Mouse (Mus musculus) macrophage (primary cell): Measurements from ENCODE around the gene Mlh1. TPM values are rescaled to one million over a fixed set of nuclear protein-coding genes. Genes with fewer than 3 reads are reported as not detected.

Source experiments
- H3K27ac ChIP-seq: fragments of 350-480 bp; formaldehyde crosslinking; 2 replicates; pipeline ENCODE4 v1.9.0; 2021
- H3K36me3 ChIP-seq: fragments of 350-480 bp; formaldehyde crosslinking; 2 replicates; pipeline ENCODE4 v1.9.0; 2021; ENCODE audit errors: inconsistent target
- H3K4me3 ChIP-seq: fragments of 350-480 bp; formaldehyde crosslinking; 2 replicates; pipeline ENCODE4 v1.9.0; 2021; ENCODE audit errors: inconsistent target
- H3K79me2 ChIP-seq: fragments of 350-480 bp; formaldehyde crosslinking; 2 replicates; pipeline ENCODE4 v1.9.0; 2021; ENCODE audit errors: inconsistent target
- WGBS: methylation state at CpG from one replicate; pipeline ENCODE4 v1.1.7; 2026; ENCODE audit warnings: inconsistent platforms; ENCODE audit not compliant: missing documents; 5-methylcytosine and 5-hydroxymethylcytosine counted together
- polyA plus RNA-seq: library from polyadenylated mRNA; stranded (reverse); fragments of 250-400 nt; gene quantifications from 3 replicates; pipeline ENCODE4 v1.2.4, GENCODE M21; 2018; ENCODE audit warnings: inconsistent platforms

The Mlh1 gene
- polyA plus RNA-seq, 1 experiment from 2014 or later, result 8.2 TPM

DNA sequence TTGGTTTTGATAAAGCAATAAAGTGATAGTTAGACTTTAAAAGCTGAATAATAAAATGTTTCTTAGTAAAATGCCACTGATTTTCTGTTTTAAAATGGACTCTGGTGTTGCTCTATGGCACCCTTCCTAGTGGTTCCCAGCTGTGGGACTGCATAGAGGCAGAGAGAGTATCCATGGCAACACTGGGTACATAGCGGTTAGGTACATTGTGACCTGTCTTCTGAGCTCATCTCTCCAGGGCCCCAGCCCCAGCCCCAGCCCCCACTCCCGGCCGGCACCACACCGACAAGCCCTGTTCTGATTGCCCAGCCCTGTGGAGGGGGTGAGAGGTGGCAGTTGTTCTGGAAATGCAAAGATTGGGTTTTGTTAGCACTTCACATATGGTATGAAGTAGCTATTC lies 86.7 kb downstream of the Mlh1 start:
- H3K36me3 ChIP-seq, result peaks cover 15% of the 10 kb centered on the region; the same call in 1 of the 2 replicates
- WGBS, result 100% methylated on average over 4 of the region's 4 CpGs

DNA sequence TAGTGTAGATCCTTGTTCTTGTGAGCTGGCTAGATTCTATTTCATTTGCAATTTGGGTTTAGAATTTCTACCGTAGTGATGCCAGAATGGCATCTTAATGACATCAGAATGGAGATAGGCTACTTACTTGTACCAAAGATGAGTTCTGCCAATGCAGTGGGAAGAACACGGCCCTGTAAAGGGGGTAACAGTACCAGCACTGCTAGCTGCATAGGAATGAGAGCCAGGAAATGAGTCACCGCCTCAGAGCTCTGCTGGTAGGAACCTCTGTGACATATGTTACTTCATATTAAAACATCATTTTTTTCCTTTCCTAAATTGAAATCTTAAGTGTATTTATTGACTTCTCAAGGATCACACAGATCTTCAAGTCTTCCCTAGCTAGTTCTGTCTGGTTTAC lies 89.4 kb downstream of the Mlh1 start:
- H3K79me2 ChIP-seq, result peaks cover 28% of the 10 kb centered on the region; the same call in 1 of the 2 replicates
- H3K36me3 ChIP-seq, result no peaks in the 10 kb centered on the region; the same call in 1 of the 2 replicates
- H3K27ac ChIP-seq, result no peak overlapping the region
- WGBS, result 30% methylated on average over 3 of the region's 3 CpGs
- H3K4me3 ChIP-seq, result no peak overlapping the region

More for the DNA sequence above, 86.7 kb downstream of the Mlh1 start:
- no peak overlapping the region for H3K27ac ChIP-seq
- H3K4me3 ChIP-seq, result no peak overlapping the region
- peaks cover 28% of the 10 kb centered on the region; the same call in 1 of the 2 replicates for H3K79me2 ChIP-seq

DNA sequence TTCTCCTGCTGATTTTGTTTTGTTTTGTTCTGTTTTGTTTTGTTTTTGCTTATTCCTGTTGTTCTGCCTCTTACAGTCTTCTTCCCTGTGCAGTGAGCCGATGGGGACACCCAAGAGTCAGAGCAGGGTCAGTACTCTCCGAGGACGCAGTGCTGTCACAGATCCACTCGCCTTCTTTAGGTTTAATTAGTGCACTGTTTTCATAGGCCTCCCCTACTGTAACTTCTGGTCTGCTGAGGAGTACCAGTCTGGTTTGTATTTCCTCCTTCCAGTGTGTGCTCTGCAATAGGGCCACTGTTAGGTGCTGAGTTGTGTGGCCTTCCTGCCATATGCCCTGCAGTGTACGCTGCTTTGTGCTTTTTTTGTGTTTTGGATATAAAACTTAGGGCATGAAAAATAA lies 92.6 kb downstream of the Mlh1 start:
- Histone ChIP-seq H3K79me2 (peaks cover 16% of the 10 kb centered on the region; the same call in 1 of the 2 replicates), H3K4me3 (no peak overlapping the region), H3K36me3 (no peaks in the 10 kb centered on the region; the same call in 1 of the 2 replicates), H3K27ac (no peak overlapping the region)
- WGBS, result 95% methylated on average over 5 of the region's 5 CpGs

Other genes starting within 250 kb of the Mlh1 start
- gene Ccrl2, start 214.3 kb downstream of the Mlh1 start, polyA plus RNA-seq, result 9.4 to 36.5 TPM (median 19.8 TPM) in 3 replicates
- gene Lrrfip2, start 154.2 kb downstream of the Mlh1 start, polyA plus RNA-seq, result 36.3 to 65.4 TPM (median 49.8 TPM) in 3 replicates
- 3.7 to 9.6 TPM (median 6.4 TPM) in 3 replicates for gene Epm2aip1, start 138 bp upstream of the Mlh1 start, polyA plus RNA-seq
- not detected in 3 replicates for gene Trank1, start 39.9 kb upstream of the Mlh1 start, polyA plus RNA-seq
- not detected in 3 replicates for gene Dclk3, start 167.3 kb upstream of the Mlh1 start, polyA plus RNA-seq